Comparison of ENCODE assay signal across 31 mouse cellular contexts in the genomic region with DNA sequence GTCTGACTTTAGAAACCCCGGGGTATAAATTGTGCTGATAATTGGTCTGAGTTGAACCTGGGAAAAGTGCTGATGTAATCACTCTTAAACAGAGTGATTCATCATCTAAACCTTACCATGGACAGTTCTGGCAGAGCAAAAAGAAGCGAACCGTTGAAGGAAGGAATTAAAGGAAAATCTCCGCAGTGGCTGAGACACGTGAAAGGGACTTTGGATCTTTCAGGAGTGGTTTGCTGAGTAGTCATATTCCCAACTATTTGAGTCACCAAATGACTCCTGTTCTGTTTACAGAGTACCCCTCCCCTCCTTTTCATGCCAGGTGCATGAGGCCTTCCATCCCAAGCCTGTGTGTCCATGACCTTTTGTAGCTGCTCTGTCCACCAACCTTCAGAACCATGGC.
DNase-seq lines count a peak whose midpoint lies in the region; ATAC-seq and TF ChIP-seq lines count a peak whose summit lies in the region.
"Had no signal": no experiment of that assay in that cellular context is flagged by ENCODE, and none has a peak within 500 bp of the region (broad histone marks: within the 10 kb centered on the region; RNA-seq: fewer than 3 reads in every experiment).

No protein-coding gene starts in this region.

- H3K4me3 ChIP-seq in intestine, embryonic 16.5 days (ENCODE audit: low read length), result no peak overlapping the region
- no peak overlapping the region for H3K4me3 ChIP-seq in lung, postnatal 0 days (ENCODE audit: low read depth, low read length)
- H3K4me3 ChIP-seq: forebrain, embryonic 13.5 days; heart, embryonic 10.5 days; heart, embryonic 15.5 days; layer of hippocampus, adult 2 months; left cerebral cortex, adult 2 months; limb, embryonic 12.5 days; liver, embryonic 12.5 days; midbrain, embryonic 15.5 days had no signal

- TF ChIP-seq CTCF in lung, postnatal 0 days (IDR thresholded peaks at IDR 0.05), result no peak

- ATAC-seq in frontal cortex, adult (ENCODE audit: low TSS enrichment), result peak; percentile 25; the same call in 1 of the 2 replicates
- peak; percentile 92 for ATAC-seq in intestine, embryonic 16.5 days
- no peak for ATAC-seq in lung, postnatal 0 days
- ATAC-seq: activated CD4-positive, CD25-positive, alpha-beta regulatory T cell, adult 4 months; forebrain, embryonic 13.5 days; inflammation-experienced regulatory T-cells, adult 6 months; liver, embryonic 12.5 days; liver, postnatal 0 days; midbrain, embryonic 15.5 days had no signal

- 64% methylated on average over 5 of the region's 5 CpGs for WGBS in intestine, embryonic 16.5 days
- WGBS in lung, postnatal 0 days, result 73% methylated on average over 5 of the region's 5 CpGs

- H3K36me3 ChIP-seq in intestine, embryonic 16.5 days (ENCODE audit: control insufficient read depth, insufficient read depth, low read length), result no peaks in the 10 kb centered on the region
- no peaks in the 10 kb centered on the region for H3K36me3 ChIP-seq in lung, postnatal 0 days (ENCODE audit: insufficient read depth, low read length)
- H3K36me3 ChIP-seq: heart, embryonic 10.5 days; heart, embryonic 15.5 days; limb, embryonic 12.5 days; liver, embryonic 12.5 days; midbrain, embryonic 15.5 days had no signal

- no peak for DNase-seq in frontal cortex, postnatal 10 days (ENCODE audit: low spot score in 2 of 2)
- DNase-seq in kidney, adult 9 months, result peak; percentile 83
- DNase-seq in kidney, adult 18-20 months, result no peak
- peak; percentile 14 for DNase-seq in Muller cell, postnatal 12 days (ENCODE audit: inconsistent ontology term)
- no peak for DNase-seq in lung, postnatal 0 days (ENCODE audit: low spot score)
- DNase-seq in heart, postnatal 10 days, result no peak
- DNase-seq: adrenal gland, adult 2 months; adrenal gland, postnatal 36 days; cerebellum, adult 9-10 months; cerebellum, postnatal 36 days; gastrocnemius, postnatal 25 days; heart, adult 11 months; heart, postnatal 4 days; liver, postnatal 0 days; right cerebral cortex, adult 18-20 months; spleen, adult 18-20 months; thymus, postnatal 25 days had no signal

- H3K27ac ChIP-seq in intestine, embryonic 16.5 days (ENCODE audit: low read length), result no peak overlapping the region
- no peak overlapping the region for H3K27ac ChIP-seq in lung, postnatal 0 days (ENCODE audit: low read length)
- H3K27ac ChIP-seq: forebrain, embryonic 13.5 days; heart, embryonic 10.5 days; heart, embryonic 15.5 days; hindbrain, embryonic 14.5 days; layer of hippocampus, adult 2 months; left cerebral cortex, adult 2 months; limb, embryonic 12.5 days; liver, embryonic 12.5 days; macrophage; midbrain, embryonic 15.5 days had no signal

- intact Hi-C loops in heart, postnatal 10 days (cut with DNase I), result no loop called here

- no peak overlapping the region for H3K4me2 ChIP-seq in intestine, embryonic 16.5 days (ENCODE audit: low read depth, low read length)
- no peak overlapping the region for H3K4me2 ChIP-seq in lung, postnatal 0 days (replicated peaks; ENCODE audit: low read depth, low read length)
- H3K4me2 ChIP-seq: forebrain, embryonic 13.5 days; heart, embryonic 15.5 days; hindbrain, embryonic 14.5 days; limb, embryonic 12.5 days; liver, embryonic 12.5 days; midbrain, embryonic 15.5 days had no signal

- 0 out of 2 replicates have a peak, but pooled peaks cover 3% of the 10 kb centered on the region for H3K4me1 ChIP-seq in intestine, embryonic 16.5 days (ENCODE audit: control insufficient read depth, insufficient read depth, low read length)
- no peaks in the 10 kb centered on the region for H3K4me1 ChIP-seq in lung, postnatal 0 days (ENCODE audit: insufficient read depth, low read depth, low read length)
- H3K4me1 ChIP-seq: forebrain, embryonic 13.5 days; heart, embryonic 10.5 days; heart, embryonic 15.5 days; limb, embryonic 12.5 days; liver, embryonic 12.5 days; midbrain, embryonic 15.5 days had no signal

- H3K9me3 ChIP-seq in intestine, embryonic 16.5 days (ENCODE audit: control insufficient read depth, low read length), result no peaks in the 10 kb centered on the region
- no peaks in the 10 kb centered on the region for H3K9me3 ChIP-seq in lung, postnatal 0 days (ENCODE audit: low read length)
- H3K9me3 ChIP-seq: forebrain, embryonic 13.5 days; heart, embryonic 10.5 days; heart, embryonic 15.5 days; limb, embryonic 12.5 days; liver, embryonic 12.5 days; midbrain, embryonic 15.5 days had no signal

- H3K9ac ChIP-seq in intestine, embryonic 16.5 days (ENCODE audit: low read depth, low read length), result no peak overlapping the region
- H3K9ac ChIP-seq in lung, postnatal 0 days (replicated peaks; ENCODE audit: low read depth), result no peak overlapping the region
- H3K9ac ChIP-seq: forebrain, embryonic 13.5 days; heart, embryonic 15.5 days; hindbrain, embryonic 14.5 days; limb, embryonic 12.5 days; liver, embryonic 12.5 days; liver, postnatal 0 days; midbrain, embryonic 15.5 days had no signal

- H3K27me3 ChIP-seq in intestine, embryonic 16.5 days (replicated peaks; ENCODE audit: control insufficient read depth, insufficient read depth, low read length), result no peaks in the 10 kb centered on the region
- no peaks in the 10 kb centered on the region for H3K27me3 ChIP-seq in lung, postnatal 0 days (replicated peaks; ENCODE audit: insufficient read depth, low read length)
- H3K27me3 ChIP-seq: forebrain, embryonic 13.5 days; heart, embryonic 15.5 days; limb, embryonic 12.5 days; liver, embryonic 12.5 days; midbrain, embryonic 15.5 days had no signal

- no peak for TF ChIP-seq EP300 in lung, postnatal 0 days (IDR thresholded peaks at IDR 0.05)

Comparison
In these comparisons a context has a peak if more than half of its experiments do, and no peak if none do; other contexts are left out.
1. DNase-seq: peak in kidney, adult 9 months (single experiment) and Muller cell, postnatal 12 days (single experiment); none in frontal cortex, postnatal 10 days (0 of 2), kidney, adult 18-20 months (single experiment), lung, postnatal 0 days (single experiment) and heart, postnatal 10 days (0 of 2).